Mouse (Mus musculus): Measurements from ENCODE around the gene Bag2. TPM values are rescaled to one million over a fixed set of nuclear protein-coding genes. Genes with fewer than 3 reads are reported as not detected.

Gene Bag2
- polyA plus RNA-seq (2012; rRNA removed; ENCODE audit: low replicate concordance) = 9.4 and 41.4 TPM in 2 replicates

GRCm38 (mm10) chr1:33757491-33758041 is at the start of gene Bag2:
Bag2 (minus strand) TSS chr1:33757795.

GRCm38 (mm10) chr1:33719733-33720225 is 37.8 kb downstream of the Bag2 start, which contains the start of gene Rab23:
Rab23 (plus strand) TSS chr1:33719887.

Other genes with a start within 250 kb of the Bag2 start
- 4.6 and 8.7 TPM in 2 replicates for gene Prim2, start 88.0 kb downstream of the Bag2 start, polyA plus RNA-seq (2012; rRNA removed; ENCODE audit: low replicate concordance)
- 9.1 and 28.4 TPM in 2 replicates for gene Rab23, start 37.9 kb downstream of the Bag2 start, polyA plus RNA-seq (2012; rRNA removed; ENCODE audit: low replicate concordance)
- gene Zfp451, start 56.8 kb upstream of the Bag2 start, polyA plus RNA-seq (2012; rRNA removed; ENCODE audit: low replicate concordance) = 5.1 and 11.0 TPM in 2 replicates
- 0.99 and 2.0 TPM in 2 replicates for gene Bend6, start 150.0 kb upstream of the Bag2 start, polyA plus RNA-seq (2012; rRNA removed; ENCODE audit: low replicate concordance)
- 75.1 and 80.0 TPM in 2 replicates for gene Dst, start 150.4 kb upstream of the Bag2 start, polyA plus RNA-seq (2012; rRNA removed; ENCODE audit: low replicate concordance)